Mouse (Mus musculus) neural tube, embryonic 15.5 days (tissue): ENCODE results near the gene Tbx2. TPM values are rescaled to one million over a fixed set of nuclear protein-coding genes. Genes with fewer than 3 reads are reported as not detected.
A peak's percentile ranks its signal among the peaks of the same experiment; 100 is the strongest.

ENCODE experiments used
- ATAC-seq: fragments of 200-750 bp; cut with Nextera tagmentation; 2 replicates; pipeline ENCODE4 v1.8.0; 2017; ENCODE audit warnings: mild to moderate bottlenecking, moderate TSS enrichment, moderate library complexity; ENCODE audit not compliant: low FRiP score
- H3K27ac ChIP-seq: fragments of 300-500 bp; sonication (generic); replicated peaks from 2 replicates; pipeline ENCODE4 v1.5.1; 2015; ENCODE audit warnings: mild to moderate bottlenecking, inconsistent platforms
- H3K27me3 ChIP-seq: fragments of 300-500 bp; sonication (generic); replicated peaks from 2 replicates; pipeline ENCODE4 v1.6.1; 2015; ENCODE audit warnings: inconsistent platforms
- H3K36me3 ChIP-seq: fragments of 300-500 bp; sonication (generic); 2 replicates; pipeline ENCODE4 v1.6.1; 2015; ENCODE audit warnings: inconsistent platforms
- H3K4me1 ChIP-seq: fragments of 300-500 bp; sonication (generic); 2 replicates; pipeline ENCODE4 v1.6.1; 2015; ENCODE audit warnings: inconsistent platforms
- H3K4me2 ChIP-seq: fragments of 300-500 bp; sonication (generic); 2 replicates; pipeline ENCODE4 v1.6.1; 2015; ENCODE audit warnings: inconsistent platforms, mild to moderate bottlenecking, moderate library complexity
- H3K4me3 ChIP-seq: fragments of 300-500 bp; sonication (generic); replicated peaks from 2 replicates; pipeline ENCODE4 v1.5.1; 2015; ENCODE audit warnings: mild to moderate bottlenecking, inconsistent platforms
- H3K9ac ChIP-seq: fragments of 300-500 bp; sonication (generic); replicated peaks from 2 replicates; pipeline ENCODE4 v1.6.1; 2015; ENCODE audit warnings: mild to moderate bottlenecking, inconsistent platforms
- H3K9me3 ChIP-seq: fragments of 300-500 bp; sonication (generic); replicated peaks from 2 replicates; pipeline ENCODE4 v1.6.1; 2016; ENCODE audit warnings: inconsistent platforms
- WGBS: fragments of 180-500 bp; shearing (Covaris S2); methylation state at CpG from one replicate; pipeline ENCODE4 v1.1.7; 2015; ENCODE audit warnings: mixed read lengths; 5-methylcytosine and 5-hydroxymethylcytosine counted together
- polyA plus RNA-seq: library from polyadenylated mRNA; unstranded; fragments of >200 nt; fragmentation: Nextera tagmentation; extraction: Ambion mirVana; gene quantifications from 2 replicates; pipeline ENCODE4 v1.2.1, GENCODE M21; 2015

Tbx2 gene
- polyA plus RNA-seq, 1 experiment from 2014 or later: 1.4 TPM

DNA sequence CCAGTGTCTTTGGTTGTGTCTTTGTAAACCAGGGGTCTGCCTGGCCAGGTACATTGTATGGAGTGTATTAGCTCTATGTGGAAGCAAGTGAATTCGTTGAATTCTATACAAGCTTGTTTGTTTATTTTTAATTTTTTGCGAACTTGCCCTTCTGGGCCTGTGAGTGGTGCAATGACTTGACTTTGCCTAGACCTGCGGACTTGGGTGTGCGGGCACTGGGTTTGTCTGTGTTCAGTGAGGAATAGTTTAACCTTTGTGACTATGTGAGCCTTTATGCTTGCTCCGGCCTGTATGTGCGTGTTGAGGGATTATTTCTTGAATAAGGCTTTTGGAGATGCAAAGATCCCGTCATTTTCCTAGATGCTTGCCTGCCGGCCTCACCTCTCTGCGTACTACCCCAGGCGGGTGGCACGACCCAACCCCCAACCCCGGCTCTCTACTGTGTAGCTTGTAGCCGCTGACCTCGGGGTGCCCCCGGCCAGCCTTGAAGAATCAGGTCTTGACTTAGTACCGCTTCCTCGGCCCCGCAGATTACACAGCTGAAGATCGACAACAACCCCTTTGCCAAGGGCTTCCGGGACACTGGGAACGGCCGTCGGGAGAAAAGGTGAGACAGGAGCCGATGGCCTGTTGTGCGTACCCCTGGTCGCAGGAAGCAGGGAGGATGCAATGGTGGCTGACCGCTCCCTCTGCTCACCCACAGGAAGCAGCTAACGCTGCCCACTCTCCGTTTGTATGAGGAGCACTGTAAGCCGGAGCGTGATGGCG lies 4.4 kb downstream of the Tbx2 start:
- WGBS: 3% methylated on average over 32 of the region's 32 CpGs
- ATAC-seq: no peak
- Histone ChIP-seq H3K9me3 (no peaks in the 10 kb centered on the region), H3K36me3 (no peaks in the 10 kb centered on the region), H3K4me1 (peaks cover 33% of the 10 kb centered on the region), H3K4me3 (peak overlapping the region; percentile 23), H3K9ac (no peak overlapping the region), H3K4me2 (peak overlapping the region; percentile 42; the same call in 1 of the 2 replicates), H3K27me3 (peaks cover 88% of the 10 kb centered on the region), H3K27ac (no peak overlapping the region)

DNA sequence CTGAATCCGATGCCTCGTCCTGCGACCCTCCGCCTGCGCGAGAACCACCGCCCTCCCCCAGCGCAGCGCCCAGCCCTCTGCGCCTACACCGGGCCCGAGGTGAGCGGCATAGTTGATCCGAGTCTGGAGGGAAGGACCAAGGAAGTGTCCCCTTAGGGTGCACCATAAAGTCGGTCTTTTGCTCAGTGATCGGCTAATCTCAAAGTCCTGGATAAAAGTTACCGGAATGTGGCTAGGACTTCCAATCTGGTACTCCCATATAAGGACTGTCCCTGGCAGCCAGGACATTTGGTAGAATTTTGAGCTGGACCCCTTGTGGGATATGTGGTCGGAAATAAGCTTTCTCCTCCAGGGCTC lies 4.9 kb downstream of the Tbx2 start:
- no peak overlapping the region for H3K9ac ChIP-seq
- no peak for ATAC-seq
- H3K4me3 ChIP-seq: peak overlapping the region; percentile 23
- H3K4me2 ChIP-seq: peak overlapping the region; percentile 42; the same call in 1 of the 2 replicates
- no peak overlapping the region for H3K27ac ChIP-seq
- H3K9me3 ChIP-seq: no peaks in the 10 kb centered on the region
- peaks cover 88% of the 10 kb centered on the region for H3K27me3 ChIP-seq
- no peaks in the 10 kb centered on the region for H3K36me3 ChIP-seq
- peaks cover 32% of the 10 kb centered on the region for H3K4me1 ChIP-seq
- WGBS: 2% methylated on average over 18 of the region's 18 CpGs

DNA sequence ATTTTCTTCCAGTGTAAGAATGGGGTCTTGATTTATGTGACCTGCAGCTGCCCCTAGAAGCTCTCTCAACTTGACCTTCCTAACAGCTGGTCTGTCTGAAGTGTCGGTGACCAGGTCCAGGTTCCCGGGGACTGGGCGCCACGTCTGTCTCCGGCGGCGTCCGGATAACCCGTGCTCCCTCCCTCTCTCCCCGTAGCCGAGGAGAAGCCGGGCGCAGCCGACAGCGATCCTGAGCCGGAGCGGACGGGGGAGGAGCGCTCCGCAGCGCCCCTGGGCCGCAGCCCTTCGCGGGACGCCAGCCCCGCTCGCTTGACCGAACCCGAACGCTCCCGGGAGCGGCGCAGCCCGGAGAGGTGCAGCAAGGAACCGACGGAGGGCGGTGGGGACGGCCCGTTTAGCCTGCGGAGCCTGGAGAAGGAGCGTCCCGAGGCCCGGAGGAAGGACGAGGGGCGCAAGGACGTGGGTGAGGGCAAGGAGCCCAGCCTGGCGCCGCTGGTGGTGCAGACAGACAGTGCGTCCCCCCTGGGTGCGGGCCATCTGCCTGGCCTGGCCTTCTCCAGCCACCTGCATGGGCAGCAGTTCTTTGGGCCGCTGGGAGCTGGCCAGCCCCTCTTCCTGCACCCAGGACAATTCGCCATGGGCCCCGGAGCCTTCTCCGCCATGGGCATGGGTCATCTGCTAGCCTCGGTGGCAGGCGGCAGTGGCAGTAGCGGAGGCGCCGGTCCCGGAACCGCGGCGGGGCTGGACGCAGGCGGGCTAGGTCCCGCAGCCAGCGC lies 5.5 kb downstream of the Tbx2 start:
- WGBS: under 1% methylated on average over 67 of the region's 67 CpGs
- no peaks in the 10 kb centered on the region for H3K36me3 ChIP-seq
- ATAC-seq: no peak
- no peak overlapping the region for H3K27ac ChIP-seq
- no peaks in the 10 kb centered on the region for H3K9me3 ChIP-seq
- H3K27me3 ChIP-seq: peaks cover 90% of the 10 kb centered on the region
- no peak overlapping the region for H3K9ac ChIP-seq
- H3K4me2 ChIP-seq: peak overlapping the region; percentile 42
- H3K4me1 ChIP-seq: peaks cover 32% of the 10 kb centered on the region
- peak overlapping the region; percentile 23 for H3K4me3 ChIP-seq

DNA sequence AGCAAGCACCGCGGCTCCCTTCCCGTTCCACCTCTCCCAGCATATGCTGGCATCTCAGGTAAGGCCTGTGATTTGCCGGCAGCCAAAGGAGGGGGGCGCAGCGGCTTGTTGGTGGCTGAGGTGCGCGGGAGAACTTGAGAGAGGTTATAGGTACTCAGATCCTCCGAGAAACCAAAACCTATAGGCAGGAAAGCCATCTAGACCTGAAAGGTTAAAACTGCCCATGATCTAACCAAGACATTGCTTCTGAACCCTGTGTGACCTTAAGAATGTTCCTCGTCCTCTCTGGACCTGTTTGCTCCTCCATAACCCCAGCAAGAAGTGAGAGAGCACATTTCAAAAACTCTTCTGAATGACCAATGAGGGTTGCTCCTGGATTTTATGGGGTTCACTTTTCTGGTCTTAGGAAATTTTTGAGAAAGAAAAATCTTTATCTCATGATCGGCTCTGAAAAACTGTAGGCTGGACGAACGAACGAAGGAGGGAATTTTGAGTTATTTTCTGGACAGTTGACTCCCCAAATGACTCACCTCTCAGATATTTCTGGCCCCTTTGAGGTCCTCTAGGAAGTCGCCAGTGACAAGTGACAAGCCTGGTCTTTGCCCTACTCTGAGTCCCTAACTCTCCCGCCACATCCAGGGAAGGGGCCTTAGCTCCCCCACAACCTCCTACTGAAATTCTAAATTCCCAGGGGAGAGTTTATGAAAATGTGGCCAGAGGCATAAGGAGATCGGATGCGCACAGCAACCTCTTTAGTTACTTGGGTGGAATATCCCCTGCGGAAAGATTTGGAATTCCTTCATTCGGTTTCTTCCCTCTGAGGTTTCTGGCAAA lies 6.3 kb downstream of the Tbx2 start:
- no peak for ATAC-seq
- H3K27me3 ChIP-seq: peaks cover 98% of the 10 kb centered on the region
- no peak overlapping the region for H3K9ac ChIP-seq
- H3K27ac ChIP-seq: no peak overlapping the region
- H3K4me2 ChIP-seq: peak overlapping the region; percentile 42
- peak overlapping the region; percentile 23 for H3K4me3 ChIP-seq
- H3K9me3 ChIP-seq: no peaks in the 10 kb centered on the region
- H3K4me1 ChIP-seq: peaks cover 34% of the 10 kb centered on the region
- H3K36me3 ChIP-seq: no peaks in the 10 kb centered on the region
- 7% methylated on average over 20 of the region's 20 CpGs for WGBS

DNA sequence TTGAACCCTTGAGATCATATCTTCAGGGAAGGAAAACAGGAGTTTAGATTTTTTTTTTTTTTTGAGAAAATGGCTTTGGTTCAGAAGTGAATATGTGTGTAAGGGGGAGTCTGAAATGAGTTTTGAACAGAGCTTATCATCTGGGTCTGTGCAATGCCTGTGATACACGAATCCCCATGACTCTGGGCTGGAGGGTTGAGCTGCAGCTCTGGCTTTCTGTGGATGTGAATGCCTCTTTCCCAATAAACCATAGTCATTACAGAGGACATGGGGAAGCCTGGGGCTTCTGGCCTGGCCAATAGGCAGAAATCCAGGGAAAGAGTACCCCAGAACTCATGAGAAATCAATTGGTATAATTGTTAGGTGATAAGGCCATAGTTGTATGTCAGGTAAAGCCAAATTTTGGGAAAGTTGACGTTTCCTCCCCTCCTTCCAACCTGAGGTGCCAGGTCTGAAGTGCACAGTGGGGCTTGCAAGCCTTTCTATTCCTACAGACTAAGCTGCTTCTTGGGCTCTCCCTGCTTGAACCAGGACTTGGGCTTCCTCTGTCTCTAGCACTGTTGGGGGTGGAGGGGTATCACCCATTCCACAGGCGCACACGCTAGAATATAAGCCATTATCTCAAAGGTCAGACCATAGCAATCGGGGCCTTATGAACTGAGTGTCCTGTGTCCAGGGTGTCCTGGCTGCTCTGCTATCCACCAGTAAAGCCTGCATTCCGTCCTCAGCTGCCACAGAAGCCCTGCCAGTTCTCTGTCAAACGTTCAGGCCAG lies 7.1 kb downstream of the Tbx2 start:
- Histone ChIP-seq H3K27me3 (peaks cover 98% of the 10 kb centered on the region), H3K4me3 (no peak overlapping the region), H3K9me3 (no peaks in the 10 kb centered on the region), H3K36me3 (no peaks in the 10 kb centered on the region), H3K9ac (no peak overlapping the region), H3K4me1 (peaks cover 42% of the 10 kb centered on the region), H3K4me2 (peak overlapping the region; percentile 28; the same call in 1 of the 2 replicates), H3K27ac (no peak overlapping the region)
- WGBS: 15% methylated on average over 7 of the region's 7 CpGs
- no peak for ATAC-seq

DNA sequence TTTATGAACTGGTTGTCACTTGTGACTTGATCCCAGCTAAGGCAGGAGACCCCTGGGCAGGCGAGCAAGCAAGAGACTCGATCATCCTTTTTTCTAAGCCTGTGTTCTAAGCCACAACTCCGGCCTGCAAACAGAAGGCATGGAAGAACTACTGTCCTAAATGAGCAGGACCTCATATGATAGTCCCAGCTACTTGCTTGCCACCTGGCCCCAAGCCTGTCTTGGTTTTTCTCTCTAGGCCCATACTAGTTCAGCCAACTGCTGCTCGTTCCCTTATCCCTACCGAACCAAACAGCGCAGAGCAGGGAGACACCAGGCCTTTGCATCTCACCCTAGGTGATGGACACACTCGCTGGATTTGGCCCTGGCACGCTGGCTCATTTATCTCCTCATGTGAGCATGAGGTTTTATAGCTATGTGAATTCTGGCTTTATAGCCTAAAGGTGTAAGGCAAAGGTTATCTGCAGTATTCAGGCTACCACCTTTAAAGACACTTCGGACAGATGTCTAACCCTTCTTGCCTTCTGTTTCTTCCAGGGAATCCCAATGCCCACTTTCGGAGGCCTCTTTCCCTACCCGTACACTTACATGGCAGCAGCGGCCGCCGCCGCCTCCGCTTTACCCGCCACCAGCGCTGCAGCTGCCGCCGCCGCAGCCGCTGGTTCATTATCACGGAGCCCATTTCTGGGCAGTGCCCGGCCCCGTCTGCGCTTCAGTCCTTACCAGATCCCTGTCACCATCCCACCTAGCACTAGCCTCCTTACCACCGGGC lies 7.9 kb downstream of the Tbx2 start:
- Histone ChIP-seq H3K9ac (no peak overlapping the region), H3K4me3 (0 out of 2 replicates have a peak overlapping the region, but pooled peaks have one; percentile 12), H3K27ac (no peak overlapping the region), H3K27me3 (peaks cover 98% of the 10 kb centered on the region), H3K9me3 (no peaks in the 10 kb centered on the region), H3K36me3 (no peaks in the 10 kb centered on the region), H3K4me2 (peak overlapping the region; percentile 28), H3K4me1 (peaks cover 46% of the 10 kb centered on the region)
- ATAC-seq: no peak
- 6% methylated on average over 27 of the region's 27 CpGs for WGBS

DNA sequence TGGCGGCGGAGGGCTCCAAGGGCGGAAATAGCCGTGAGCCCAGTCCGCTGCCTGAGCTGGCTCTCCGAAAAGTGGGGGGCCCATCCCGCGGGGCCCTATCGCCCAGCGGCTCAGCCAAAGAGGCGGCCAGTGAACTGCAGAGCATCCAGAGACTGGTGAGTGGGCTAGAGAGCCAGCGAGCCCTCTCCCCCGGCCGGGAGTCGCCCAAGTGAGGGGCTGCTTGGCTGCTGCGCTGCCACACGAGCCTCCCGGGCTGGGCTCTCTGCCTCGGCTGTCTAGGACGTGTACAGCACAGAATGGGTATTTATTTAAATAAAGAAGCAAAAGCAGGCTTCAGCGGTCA lies 8.4 kb downstream of the Tbx2 start:
- 0 out of 2 replicates have a peak overlapping the region, but pooled peaks have one; percentile 12 for H3K4me3 ChIP-seq
- H3K4me1 ChIP-seq: peaks cover 46% of the 10 kb centered on the region
- WGBS: 4% methylated on average over 21 of the region's 21 CpGs

DNA sequence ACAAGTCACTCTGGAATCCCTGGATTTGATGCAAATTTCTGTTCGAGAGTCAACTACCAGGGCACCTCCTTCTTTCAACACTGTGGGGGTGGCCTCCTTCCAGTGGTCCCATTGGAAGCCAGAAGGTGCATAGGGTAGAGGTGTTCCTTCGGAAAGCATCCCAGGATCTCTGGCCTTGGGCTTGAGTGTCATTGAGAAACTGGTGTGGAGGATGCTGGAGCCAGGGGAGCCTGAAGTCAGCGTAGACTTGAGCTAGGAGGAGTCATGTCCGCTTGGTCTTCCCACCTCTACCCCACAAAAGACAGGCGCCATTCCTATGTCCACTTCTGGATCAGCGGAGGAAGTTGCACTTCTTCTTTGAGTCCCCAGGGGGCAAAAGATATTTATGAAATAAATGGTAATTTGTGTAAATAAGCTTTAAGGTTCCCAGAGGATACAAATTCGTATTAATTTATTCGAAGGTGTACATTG lies 8.9 kb downstream of the Tbx2 start:
- Histone ChIP-seq H3K4me2 (peak overlapping the region; percentile 63; the same call in 1 of the 2 replicates), H3K36me3 (no peaks in the 10 kb centered on the region), H3K27me3 (peaks cover 98% of the 10 kb centered on the region), H3K9ac (no peak overlapping the region), H3K9me3 (no peaks in the 10 kb centered on the region), H3K4me1 (peaks cover 46% of the 10 kb centered on the region), H3K4me3 (no peak overlapping the region), H3K27ac (no peak overlapping the region)
- no peak for ATAC-seq
- 10% methylated on average over 8 of the region's 8 CpGs for WGBS

More for the DNA sequence above, 8.4 kb downstream of the Tbx2 start:
- ATAC-seq: no peak
- no peaks in the 10 kb centered on the region for H3K9me3 ChIP-seq
- H3K27me3 ChIP-seq: peaks cover 98% of the 10 kb centered on the region
- no peak overlapping the region for H3K9ac ChIP-seq
- H3K36me3 ChIP-seq: no peaks in the 10 kb centered on the region
- H3K4me2 ChIP-seq: peak overlapping the region; percentile 28
- no peak overlapping the region for H3K27ac ChIP-seq

DNA sequence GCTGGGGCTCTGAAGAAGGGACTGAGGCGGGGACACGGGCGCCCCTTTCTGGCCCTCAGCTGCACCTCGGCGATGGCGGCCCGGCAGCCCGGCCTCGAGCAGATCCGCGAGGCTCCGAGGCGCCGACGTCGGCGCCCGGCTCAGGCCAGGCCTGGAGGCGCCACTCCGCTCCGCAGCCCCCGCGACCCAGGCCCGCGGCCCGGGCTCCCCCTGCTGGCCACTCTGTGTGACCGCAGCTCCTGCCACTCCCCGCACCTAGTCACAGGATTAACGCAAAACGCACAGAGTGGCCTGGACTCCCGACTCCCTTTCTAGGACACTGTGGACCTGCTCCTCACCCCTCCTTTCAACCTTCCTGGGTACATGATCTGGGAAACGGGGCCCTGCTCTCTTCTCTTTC lies 9.6 kb downstream of the Tbx2 start:
- 0% methylated on average over 32 of the region's 32 CpGs for WGBS
- H3K36me3 ChIP-seq: no peaks in the 10 kb centered on the region
- peaks cover 98% of the 10 kb centered on the region for H3K27me3 ChIP-seq
- H3K27ac ChIP-seq: no peak overlapping the region
- no peak overlapping the region; the same call in 1 of the 2 replicates for H3K9ac ChIP-seq
- H3K4me3 ChIP-seq: peak overlapping the region; percentile 32
- ATAC-seq: peak; percentile 60
- no peaks in the 10 kb centered on the region for H3K9me3 ChIP-seq
- peaks cover 46% of the 10 kb centered on the region for H3K4me1 ChIP-seq
- H3K4me2 ChIP-seq: peak overlapping the region; percentile 63

DNA sequence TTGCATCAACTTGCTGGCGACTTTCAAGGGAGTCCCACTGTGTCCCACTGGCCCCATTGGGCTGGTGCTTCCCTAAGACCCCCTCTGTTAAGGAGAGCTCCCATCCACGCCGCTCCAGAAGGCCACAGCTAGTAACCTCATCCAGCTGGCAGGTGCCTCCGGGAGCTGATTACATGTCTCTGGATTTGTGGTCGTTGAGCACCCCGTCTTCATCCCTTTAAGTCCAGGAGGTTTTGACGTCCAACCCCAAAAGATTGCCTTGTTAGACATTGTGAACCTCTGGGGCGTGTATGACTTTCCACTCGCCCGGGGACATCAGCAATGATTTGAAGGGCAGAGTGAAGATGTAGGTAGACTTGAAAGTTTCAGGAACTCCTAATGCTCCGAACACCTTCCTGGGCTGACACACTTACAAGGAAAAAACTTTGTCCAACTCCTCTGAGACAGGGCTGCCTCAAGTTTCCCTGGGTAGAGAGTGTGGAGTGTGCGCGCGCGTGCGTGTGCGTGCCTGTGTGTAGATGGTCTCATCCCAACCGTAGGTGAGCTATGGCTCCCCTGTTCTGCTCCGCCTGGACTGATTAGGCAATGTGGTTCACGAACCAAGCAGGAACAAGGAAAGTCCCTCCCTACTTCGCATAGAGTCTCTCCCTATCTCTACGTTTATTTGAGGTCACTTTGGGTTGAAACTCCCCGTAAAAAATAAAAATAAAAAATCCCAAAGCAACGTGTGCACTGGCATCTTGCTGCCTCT lies 10.4 kb downstream of the Tbx2 start:
- no peaks in the 10 kb centered on the region for H3K36me3 ChIP-seq
- no peak overlapping the region for H3K9ac ChIP-seq
- no peak overlapping the region for H3K4me3 ChIP-seq
- H3K9me3 ChIP-seq: no peaks in the 10 kb centered on the region
- ATAC-seq: no peak
- H3K27me3 ChIP-seq: peaks cover 95% of the 10 kb centered on the region
- peaks cover 42% of the 10 kb centered on the region for H3K4me1 ChIP-seq
- no peak overlapping the region for H3K27ac ChIP-seq
- H3K4me2 ChIP-seq: peak overlapping the region; percentile 63
- 5% methylated on average over 24 of the region's 24 CpGs for WGBS
